Mouse (Mus musculus) 3T3-L1 (cell line): ENCODE results near the gene Ikzf1.

Experiments
- DNase-seq: peaks from one replicate; pipeline ENCODE4 v3.0.0-alpha.2; 2015; ENCODE audit warnings: low read depth, low spot score

The Ikzf1 gene

GRCm38 (mm10) chr11:11690059-11690844, 5.4 kb downstream of the Ikzf1 start:
- DNase-seq = no peak

- DNase-seq = no peak
Measured at GRCm38 (mm10) chr11:11690845-11691196, 6.0 kb downstream of the Ikzf1 start.

GRCm38 (mm10) chr11:11691324-11692058, 6.7 kb downstream of the Ikzf1 start:
- no peak for DNase-seq

- DNase-seq = no peak
Measured at GRCm38 (mm10) chr11:11692558-11693166, 7.9 kb downstream of the Ikzf1 start.

GRCm38 (mm10) chr11:11693446-11693845, 8.6 kb downstream of the Ikzf1 start:
- DNase-seq = no peak

- no peak for DNase-seq
Measured at GRCm38 (mm10) chr11:11694072-11694471, 9.3 kb downstream of the Ikzf1 start.

GRCm38 (mm10) chr11:11694472-11695177, 9.8 kb downstream of the Ikzf1 start:
- no peak for DNase-seq

GRCm38 (mm10) chr11:11695211-11695887, 10.5 kb downstream of the Ikzf1 start:
- no peak for DNase-seq

GRCm38 (mm10) chr11:11695907-11696306, 11.1 kb downstream of the Ikzf1 start:
- DNase-seq = no peak

GRCm38 (mm10) chr11:11696814-11697213, 12.0 kb downstream of the Ikzf1 start:
- DNase-seq = no peak

- no peak for DNase-seq
Measured at GRCm38 (mm10) chr11:11701378-11701777, 16.6 kb downstream of the Ikzf1 start.

- no peak for DNase-seq
Measured at GRCm38 (mm10) chr11:11703776-11704175, 19.0 kb downstream of the Ikzf1 start.

GRCm38 (mm10) chr11:11708154-11708719, 23.4 kb downstream of the Ikzf1 start:
- DNase-seq = no peak

- DNase-seq = no peak
Measured at GRCm38 (mm10) chr11:11709311-11709710, 24.5 kb downstream of the Ikzf1 start.

GRCm38 (mm10) chr11:11710718-11711117, 25.9 kb downstream of the Ikzf1 start:
- no peak for DNase-seq

- no peak for DNase-seq
Measured at GRCm38 (mm10) chr11:11711748-11712147, 26.9 kb downstream of the Ikzf1 start.

- DNase-seq = no peak
Measured at GRCm38 (mm10) chr11:11714676-11715075, 29.9 kb downstream of the Ikzf1 start.

GRCm38 (mm10) chr11:11715963-11716691, 31.3 kb downstream of the Ikzf1 start:
- DNase-seq = no peak

GRCm38 (mm10) chr11:11716692-11717037, 31.9 kb downstream of the Ikzf1 start:
- no peak for DNase-seq

- no peak for DNase-seq
Measured at GRCm38 (mm10) chr11:11717606-11718167, 32.9 kb downstream of the Ikzf1 start.
